In the genomic region with DNA sequence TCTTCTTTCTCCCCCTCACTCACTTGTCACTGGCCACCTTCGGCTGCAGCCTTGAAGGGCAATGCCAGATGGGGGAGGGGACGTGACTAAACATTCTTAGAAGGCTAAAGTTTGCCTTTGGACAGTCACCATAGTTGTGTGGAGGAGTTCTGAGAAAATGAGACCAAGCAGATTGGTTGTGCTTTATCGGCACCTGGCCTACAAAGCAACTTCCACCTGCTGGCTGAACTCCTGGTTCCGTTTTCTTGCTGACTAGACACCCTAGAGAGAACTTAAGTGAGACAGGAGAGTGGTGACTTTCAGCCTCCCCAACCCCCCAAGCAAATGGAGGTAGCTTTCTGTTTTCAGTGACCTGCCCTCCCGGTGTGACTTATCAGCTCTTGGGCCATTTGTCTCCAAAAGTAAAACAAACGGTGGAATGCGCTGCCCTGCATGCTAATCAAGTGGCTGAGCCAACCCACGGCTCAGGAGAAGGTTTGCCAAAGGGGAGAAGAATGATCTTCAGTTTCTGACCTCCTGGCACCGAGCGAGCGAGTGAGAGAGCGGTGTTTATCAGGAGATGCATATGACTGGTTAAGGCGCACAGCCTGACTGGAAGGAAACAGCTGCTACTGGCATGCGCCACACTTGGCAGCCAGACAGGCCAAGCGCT, we compare ENCODE assay signal across 8 mouse cellular contexts. TPM values are rescaled to one million over a fixed set of nuclear protein-coding genes. Genes with fewer than 3 reads are reported as not detected.
DNase-seq lines count a peak whose midpoint lies in the region; ATAC-seq and TF ChIP-seq lines count a peak whose summit lies in the region.

No protein-coding gene starts in this region.

- peak overlapping the region; percentile 31; the same call in 1 of the 2 replicates for H3K27ac ChIP-seq in cerebellum, adult 2 months (ENCODE audit: insufficient read depth, low read length)
- peak overlapping the region; percentile 42 for H3K27ac ChIP-seq in lung, embryonic 15.5 days

- H3K9me3 ChIP-seq in lung, embryonic 15.5 days: no peaks in the 10 kb centered on the region

- peaks cover 4% of the 10 kb centered on the region; the same call in 1 of the 2 replicates for H3K4me1 ChIP-seq in cerebellum, adult 2 months (ENCODE audit: control insufficient read depth, insufficient read depth, low read length)
- peaks cover 20% of the 10 kb centered on the region for H3K4me1 ChIP-seq in lung, embryonic 15.5 days

- no peak for TF ChIP-seq POLR2A in cerebellum, adult 2 months (IDR thresholded peaks at IDR 0.05; ENCODE audit: borderline replicate concordance, insufficient read depth, low read length)

- peak; percentile 19 for DNase-seq in ES-CJ7 (ENCODE audit: low read depth, low spot score)
- DNase-seq in cerebellum, adult 2 months: peak; percentile 17 to 30
- peak; percentile 82 to 83 for DNase-seq in frontal cortex, adult 2 months (ENCODE audit: extremely low spot score in 1 of 2, low spot score in 1 of 2)
- DNase-seq in layer of hippocampus, adult 9-11 months: peak; percentile 94
- peak; percentile 18 for DNase-seq in ovary, postnatal 10 days (ENCODE audit: low spot score)
- peak; percentile 22 to 71 for DNase-seq in urinary bladder, postnatal 36 days (ENCODE audit: low spot score in 2 of 2)

- no peak overlapping the region for H3K4me3 ChIP-seq in cerebellum, adult 2 months (replicated peaks; ENCODE audit: insufficient read depth, low read depth, low read length)
- peak overlapping the region; percentile 23 for H3K4me3 ChIP-seq in lung, embryonic 15.5 days

- no peaks in the 10 kb centered on the region for H3K27me3 ChIP-seq in cerebellum, adult 2 months (ENCODE audit: control insufficient read depth, insufficient read depth, low read length)
- no peaks in the 10 kb centered on the region for H3K27me3 ChIP-seq in lung, embryonic 15.5 days

- no peak for TF ChIP-seq CTCF in cerebellum, adult 2 months (IDR thresholded peaks at IDR 0.05; ENCODE audit: borderline replicate concordance, insufficient read depth, low read depth, low read length)

- ATAC-seq in hematopoietic stem cell, adult 5-6 weeks (replicated peaks in 1 of 2; ENCODE audit: insufficient read depth in 1 of 2, low FRiP score in 2 of 2, low TSS enrichment in 1 of 2, low read depth in 1 of 2, poor library complexity in 2 of 2, severe bottlenecking in 2 of 2): peak; percentile 84 to 91
- peak; percentile 87 for ATAC-seq in lung, embryonic 15.5 days (ENCODE audit: borderline replicate concordance, extremely low read depth, low FRiP score, low TSS enrichment)

- H3K4me2 ChIP-seq in lung, embryonic 15.5 days: peak overlapping the region; percentile 53

- H3K36me3 ChIP-seq in lung, embryonic 15.5 days: no peaks in the 10 kb centered on the region

- WGBS in cerebellum, adult 2 months: 2% methylated on average over 15 of the region's 15 CpGs
- 2% methylated on average over 15 of the region's 15 CpGs for WGBS in lung, embryonic 15.5 days

- H3K9ac ChIP-seq in lung, embryonic 15.5 days: no peak overlapping the region

RNA-seq across cellular contexts. Expression of a gene that starts 29.4 kb away (rescaled TPM):
- polyA plus RNA-seq in cerebellum, adult 2 months (2012; rRNA removed): 12.9 and 15.6 TPM in 2 replicates
- 9.3 and 10.2 TPM in 2 replicates for polyA plus RNA-seq in frontal cortex, adult 2 months (2012; rRNA removed)
- total RNA-seq in hematopoietic stem cell, adult 5-6 weeks (2017): 1.3 and 13.1 TPM in 2 replicates
- 26.0 and 32.5 TPM in 2 replicates for polyA plus RNA-seq in lung, embryonic 15.5 days (2015; fragmentation: Nextera tagmentation; extraction: Ambion mirVana)

Comparison
In these comparisons a context has a peak if more than half of its experiments do, and no peak if none do; other contexts are left out.
1. DNase-seq: peak in every context shown above with its lines; median percentile 94 in layer of hippocampus, adult 9-11 months; 82 in frontal cortex, adult 2 months; 46 in urinary bladder, postnatal 36 days; 24 in cerebellum, adult 2 months; 19 in ES-CJ7; 18 in ovary, postnatal 10 days.